Mouse (Mus musculus): ENCODE data around the gene Trnt1. TPM values are rescaled to one million over a fixed set of nuclear protein-coding genes. Genes with fewer than 3 reads are reported as not detected.

Trnt1 gene
- polyA plus RNA-seq, 1 experiment from 2014 or later = 48.7 TPM

Other genes with a start within 250 kb of the Trnt1 start
- not detected in 2 replicates for gene Il5ra, start 20.1 kb upstream of the Trnt1 start, polyA plus RNA-seq (2015; fragmentation: Nextera tagmentation; extraction: Ambion mirVana)
- gene Crbn, start 31.0 kb downstream of the Trnt1 start, polyA plus RNA-seq (2015; fragmentation: Nextera tagmentation; extraction: Ambion mirVana) = 36.2 and 39.7 TPM in 2 replicates